Mouse (Mus musculus) cerebral cortex, adult 2 months (tissue): ENCODE measurements around the gene Tomm7.

Experiments used
- WGBS: fragments of 180-500 bp; shearing (Covaris S2); methylation state at CpG from one replicate; pipeline ENCODE4 v1.1.7; 2018; 5-methylcytosine and 5-hydroxymethylcytosine counted together

Tomm7 gene

GRCm38 (mm10) chr5:23843674-23844530 is at the start of gene Tomm7:
TSS of gene Tomm7 (minus strand) at chr5:23844161.
- under 1% methylated on average over 44 of the region's 44 CpGs for WGBS

GRCm38 (mm10) chr5:23893156-23893863 is 49.3 kb upstream of the Tomm7 start:
- WGBS: 69% methylated on average over 5 of the region's 5 CpGs

GRCm38 (mm10) chr5:23890734-23891133 is 46.8 kb upstream of the Tomm7 start:
- 39% methylated on average over 10 of the region's 10 CpGs for WGBS

GRCm38 (mm10) chr5:23889461-23889860 is 45.5 kb upstream of the Tomm7 start:
- WGBS: 73% methylated on average over 4 of the region's 4 CpGs

DNA sequence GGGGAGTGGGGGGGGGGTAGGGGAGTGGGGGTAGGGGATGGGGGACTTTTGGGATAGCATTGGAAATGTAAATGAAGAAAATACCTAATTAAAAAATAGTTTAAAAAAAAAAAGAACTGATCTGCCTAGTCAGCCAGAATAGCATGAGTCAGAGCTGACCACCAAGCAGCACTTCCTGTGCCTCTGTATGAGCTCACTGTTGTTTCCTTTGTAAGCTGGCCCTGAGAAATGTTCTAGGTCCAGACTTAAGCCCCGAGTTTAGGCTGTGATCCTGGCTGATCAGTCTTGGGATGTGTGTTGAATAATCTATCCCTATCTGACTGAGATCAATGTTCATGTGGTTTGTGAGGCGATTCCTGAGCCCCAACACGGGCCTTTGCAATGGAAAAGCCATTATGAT is 43.1 kb upstream of the Tomm7 start:
- WGBS: 76% methylated on average over 3 of the region's 3 CpGs

- 60% methylated on average over 5 of the region's 5 CpGs for WGBS
Measured at GRCm38 (mm10) chr5:23874457-23874856, 30.5 kb upstream of the Tomm7 start.

DNA sequence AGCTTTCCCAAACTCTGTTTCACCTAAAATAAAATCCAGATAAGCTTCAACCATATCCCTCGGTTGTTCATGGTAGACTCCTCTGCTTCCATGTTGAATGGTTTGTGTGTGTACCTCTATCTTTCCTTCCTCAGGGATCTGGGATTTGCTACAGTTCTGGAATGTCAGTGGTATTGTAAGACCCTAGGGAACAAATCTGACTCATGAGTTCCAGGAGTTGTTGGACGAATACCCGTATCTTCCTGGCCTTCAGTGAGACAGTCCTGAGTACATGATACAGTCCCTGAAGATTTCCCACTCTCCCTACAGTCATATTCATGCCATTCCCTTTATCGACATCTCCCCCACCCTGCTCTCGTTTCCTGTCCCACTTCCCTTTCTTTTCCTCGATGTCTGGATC is 28.6 kb upstream of the Tomm7 start:
- WGBS: 81% methylated on average over 6 of the region's 6 CpGs

DNA sequence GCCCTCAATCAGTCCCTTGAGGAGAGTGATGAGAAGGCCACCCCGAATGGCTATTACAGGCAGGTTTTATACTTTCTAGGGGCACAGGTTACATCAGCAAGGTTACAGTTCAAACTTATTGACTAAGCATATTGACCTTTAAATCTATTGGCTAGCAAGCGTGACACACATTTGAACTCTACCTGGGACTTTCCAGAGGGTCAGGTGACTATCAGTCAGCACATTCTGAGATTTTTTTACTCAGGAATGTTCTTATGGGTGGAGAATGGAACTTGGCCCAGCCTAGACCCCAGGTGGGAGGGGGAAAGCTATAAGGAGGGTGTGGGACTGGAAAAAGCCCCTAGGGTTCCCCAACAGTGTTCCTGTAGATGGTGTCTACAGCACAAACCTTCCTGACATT is 27.4 kb upstream of the Tomm7 start:
- 93% methylated on average over 2 of the region's 2 CpGs for WGBS

- 63% methylated on average over 5 of the region's 5 CpGs for WGBS
Measured at GRCm38 (mm10) chr5:23865941-23866340, 22.0 kb upstream of the Tomm7 start.

DNA sequence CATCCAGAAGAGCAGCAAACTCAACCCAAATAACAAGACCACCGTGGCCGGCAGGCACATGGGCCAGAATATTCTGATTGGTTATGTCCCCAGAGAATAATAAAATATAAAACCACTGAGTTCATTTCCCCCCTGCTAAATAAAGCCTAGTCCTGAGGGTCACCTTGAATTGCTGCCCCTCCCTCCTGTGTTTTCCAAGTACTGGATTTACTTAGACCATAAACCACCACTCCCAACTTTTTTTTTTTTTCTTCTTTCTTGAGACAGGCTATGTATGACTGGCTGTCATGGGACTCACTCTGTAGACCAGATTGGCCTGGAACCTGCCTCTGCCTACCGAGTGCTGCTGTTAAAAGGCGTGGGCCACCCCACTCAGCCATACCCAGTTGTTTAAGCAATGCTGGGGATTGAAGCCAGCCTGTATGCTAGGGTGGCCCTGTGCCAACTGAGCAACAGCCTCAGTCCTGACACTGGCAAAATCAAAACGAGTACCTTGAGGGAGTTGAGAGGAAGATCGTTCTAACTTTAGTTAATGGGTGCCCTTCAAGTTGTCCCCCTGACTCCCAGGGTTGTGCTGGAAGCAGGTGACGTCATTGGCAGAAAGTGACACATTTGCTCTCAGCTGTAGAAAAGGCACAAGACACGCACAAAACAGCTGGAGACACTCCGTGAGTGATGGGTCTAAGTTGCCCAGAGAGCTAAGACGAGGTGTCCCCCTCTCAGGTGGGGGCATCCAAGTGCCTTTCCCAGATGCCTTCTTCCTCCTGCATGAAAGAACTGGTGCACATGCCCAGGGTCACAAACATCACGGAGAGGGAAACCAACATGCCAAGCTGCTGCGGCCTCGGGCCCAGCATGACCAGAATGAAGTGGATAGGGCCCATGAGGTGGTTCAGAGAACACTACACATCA is 20.3 kb upstream of the Tomm7 start:
- 87% methylated on average over 13 of the region's 13 CpGs for WGBS

DNA sequence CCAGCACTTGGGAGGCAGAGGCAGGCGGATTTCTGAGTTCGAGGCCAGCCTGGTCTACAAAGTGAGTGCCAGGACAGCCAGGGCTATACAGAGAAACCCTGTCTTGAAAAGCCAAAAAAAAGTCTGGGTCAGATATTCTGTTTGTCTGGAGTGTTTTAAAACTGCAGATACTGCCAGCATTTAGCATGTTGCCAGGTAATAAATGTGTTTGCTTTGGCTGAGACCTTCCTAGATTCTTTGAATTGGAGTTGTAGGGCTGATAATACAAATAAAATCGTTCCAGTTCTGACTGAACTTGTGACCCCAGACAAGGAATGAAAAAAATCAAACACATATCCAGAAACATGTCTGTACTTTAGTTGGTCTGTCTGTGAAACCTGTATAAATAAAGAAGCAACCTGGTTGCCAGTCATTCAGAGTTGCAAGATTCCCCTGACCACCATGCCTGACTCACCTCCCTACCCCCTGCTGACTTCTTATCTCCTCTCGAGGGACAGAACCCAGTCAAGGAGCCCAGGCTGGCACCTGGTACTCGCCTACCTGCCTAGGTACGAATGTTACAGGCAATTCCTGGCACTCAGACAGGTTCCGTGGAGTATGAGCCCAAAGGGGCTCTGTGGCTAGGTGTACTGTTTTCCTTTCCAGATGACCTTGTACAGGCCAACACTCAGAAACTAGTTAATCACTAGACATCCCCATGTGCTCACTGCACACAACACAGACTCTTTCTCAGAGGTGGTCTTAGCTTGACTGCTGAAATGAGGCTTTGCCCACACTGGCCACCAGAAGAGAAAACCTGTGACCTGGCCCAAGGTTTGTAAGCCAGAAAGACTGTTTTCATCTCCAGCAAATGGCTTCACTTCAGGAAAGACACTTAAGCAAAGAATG is 19.4 kb upstream of the Tomm7 start:
- 88% methylated on average over 7 of the region's 7 CpGs for WGBS

GRCm38 (mm10) chr5:23862291-23862690 is 18.3 kb upstream of the Tomm7 start:
- 58% methylated on average over 5 of the region's 5 CpGs for WGBS

DNA sequence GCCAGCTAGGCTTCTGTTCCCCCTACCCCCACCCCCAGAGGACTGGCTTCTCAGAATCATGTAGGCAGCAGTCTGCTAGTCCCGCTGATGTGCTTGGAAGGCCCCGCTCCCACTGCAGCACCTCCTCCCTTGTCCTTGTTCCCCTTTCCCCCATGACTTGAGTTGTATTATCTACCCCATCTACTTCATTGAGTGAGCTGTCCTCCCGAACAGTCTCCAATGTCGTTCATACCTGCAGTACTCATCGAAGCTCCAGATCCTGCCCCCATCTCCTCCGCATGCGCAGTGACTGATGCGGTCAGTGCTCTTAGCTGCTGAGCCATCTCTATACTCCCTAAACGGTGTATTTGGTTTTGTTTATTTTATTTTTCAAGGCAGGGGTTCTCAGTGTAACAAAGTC is 17.8 kb upstream of the Tomm7 start:
- 95% methylated on average over 9 of the region's 9 CpGs for WGBS

DNA sequence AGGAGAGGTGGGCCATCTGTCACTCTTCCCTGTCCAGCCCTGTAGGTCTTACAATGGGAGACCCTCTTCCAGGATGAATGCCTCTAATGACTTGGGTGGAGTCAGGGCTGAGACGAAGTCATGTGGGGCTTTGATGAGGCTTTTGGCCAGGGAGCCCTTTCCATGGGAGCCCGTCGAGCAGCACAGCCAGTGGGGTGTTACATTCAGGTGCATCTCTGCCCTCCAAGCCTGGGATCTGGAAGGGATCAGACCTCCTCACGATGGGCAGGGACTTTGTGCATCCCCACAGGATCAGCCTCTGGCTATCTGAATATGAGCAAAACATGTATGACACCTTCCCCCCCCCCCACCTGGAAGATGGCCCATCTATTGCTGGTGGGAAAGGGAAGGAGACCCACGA is 15.9 kb upstream of the Tomm7 start:
- 94% methylated on average over 5 of the region's 5 CpGs for WGBS

GRCm38 (mm10) chr5:23859087-23859718 is 15.2 kb upstream of the Tomm7 start:
- 91% methylated on average over 1 of the region's 1 CpGs for WGBS

DNA sequence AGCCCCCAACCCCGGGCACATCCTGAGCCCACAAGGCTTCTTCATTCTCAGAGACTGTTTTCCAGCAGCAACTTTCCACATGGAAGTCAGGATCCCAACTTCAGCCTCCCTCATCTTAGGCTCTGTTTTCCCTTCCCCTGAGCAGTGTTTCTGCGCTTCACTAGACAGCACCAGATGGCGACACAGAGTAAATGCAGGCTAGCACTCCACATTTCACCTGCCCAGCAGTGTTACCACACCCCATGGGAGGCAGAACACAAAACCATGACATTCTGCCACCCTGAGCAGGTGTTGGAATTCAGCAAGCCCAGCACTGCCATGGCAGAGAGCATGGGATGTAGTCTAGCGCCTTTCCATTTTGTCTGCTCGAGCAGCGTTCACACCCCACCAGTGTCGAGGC is 14.7 kb upstream of the Tomm7 start:
- WGBS: 77% methylated on average over 7 of the region's 7 CpGs

DNA sequence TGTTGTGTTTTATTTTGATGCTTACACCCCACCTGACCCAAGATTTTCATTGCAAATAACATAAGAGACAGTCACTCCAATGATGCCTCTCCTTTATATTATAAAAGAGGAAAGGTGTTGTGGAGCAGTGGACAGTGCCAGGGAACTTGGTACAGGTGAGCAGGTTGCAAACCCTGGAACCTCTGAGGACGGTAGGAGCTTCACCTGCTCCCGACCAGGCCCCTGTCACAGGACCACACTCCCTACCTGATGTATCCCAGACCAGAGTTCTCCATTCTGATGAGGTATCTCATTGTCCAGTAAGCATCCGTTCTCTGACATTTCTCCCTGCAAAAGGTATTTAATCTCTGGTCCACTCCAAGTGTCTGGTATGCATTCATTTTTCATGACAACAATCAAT is 14.0 kb upstream of the Tomm7 start:
- 93% methylated on average over 3 of the region's 3 CpGs for WGBS

GRCm38 (mm10) chr5:23856164-23856563 is 12.2 kb upstream of the Tomm7 start:
- 100% methylated on average over 1 of the region's 1 CpGs for WGBS

GRCm38 (mm10) chr5:23855484-23855883 is 11.5 kb upstream of the Tomm7 start:
- WGBS: 97% methylated on average over 6 of the region's 6 CpGs

DNA sequence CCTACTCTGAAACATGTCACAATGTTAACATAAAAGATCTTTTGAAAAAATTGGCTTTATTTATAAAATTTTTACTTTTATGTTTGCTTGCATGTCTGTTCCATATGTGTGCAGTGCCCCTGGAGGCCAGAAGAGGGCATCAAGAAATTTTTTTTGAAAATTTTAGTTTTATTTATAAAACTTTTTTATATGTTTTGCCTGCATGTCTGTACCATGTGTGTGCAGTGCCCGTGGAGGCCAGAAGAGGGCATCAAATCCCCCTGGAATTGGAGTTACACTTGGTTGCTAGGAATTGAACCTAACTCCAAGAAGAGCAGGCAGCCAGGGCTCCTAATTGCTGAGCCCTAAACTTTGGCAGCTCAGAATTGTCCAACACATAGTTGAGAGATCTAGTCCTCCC is 9.0 kb upstream of the Tomm7 start:
- 87% methylated on average over 1 of the region's 1 CpGs for whole genome bisulfite sequencing

DNA sequence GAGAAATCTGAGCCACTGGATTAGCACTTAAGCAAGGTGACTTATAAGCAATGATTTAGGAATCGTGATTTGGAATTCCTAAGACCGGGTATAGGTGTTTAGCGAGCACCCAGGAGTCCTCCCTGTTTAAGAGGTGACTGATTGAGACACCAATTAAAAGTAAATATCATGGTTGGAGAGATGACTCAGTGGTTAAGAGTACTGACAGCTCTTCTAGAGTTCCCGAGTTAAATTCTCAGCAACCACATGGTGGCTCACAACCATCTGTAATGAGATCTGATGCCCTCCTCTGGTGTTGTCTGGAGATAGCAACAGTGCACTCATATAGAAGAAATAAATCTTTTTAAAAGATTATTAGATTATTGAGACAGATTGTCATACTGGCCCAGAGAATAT is 7.2 kb upstream of the Tomm7 start:
- WGBS: 2% methylated on average over 4 of the region's 4 CpGs
